Mouse (Mus musculus) neutrophil, adult 5-6 weeks (primary cell): ENCODE results near the gene Ssx2ip. TPM values are rescaled to one million over a fixed set of nuclear protein-coding genes. Genes with fewer than 3 reads are reported as not detected.

Experiments used
- ATAC-seq: fragments of 151-379, 151-347 bp; 2 replicates; pipeline ENCODE4 v1.8.0; 2017; ENCODE audit warnings: mild to moderate bottlenecking, moderate TSS enrichment; ENCODE audit not compliant: insufficient number of reproducible peaks, poor library complexity, low FRiP score, severe bottlenecking; ENCODE audit errors: extremely low read depth
- total RNA-seq: library from RNA; stranded (forward); fragments of 200-1000 nt; gene quantifications from 2 replicates; pipeline ENCODE4 v1.2.3, GENCODE M21; 2017

Gene Ssx2ip
- total RNA-seq, 1 experiment from 2014 or later: 4.3 TPM

GRCm38 (mm10) chr3:146469226-146469625 is 64.8 kb downstream of the Ssx2ip start:
- no peak for ATAC-seq

GRCm38 (mm10) chr3:146472657-146473056 is 68.2 kb downstream of the Ssx2ip start:
- ATAC-seq: no peak

- ATAC-seq: no peak
Observed at GRCm38 (mm10) chr3:146473741-146474140, 69.3 kb downstream of the Ssx2ip start.

- ATAC-seq: no peak
Observed at GRCm38 (mm10) chr3:146474428-146474827, 70.0 kb downstream of the Ssx2ip start.

GRCm38 (mm10) chr3:146482044-146482443 is 77.6 kb downstream of the Ssx2ip start:
- ATAC-seq: no peak

GRCm38 (mm10) chr3:146486464-146486863 is 82.0 kb downstream of the Ssx2ip start:
- no peak for ATAC-seq

Other genes starting within 250 kb of the Ssx2ip start
- not detected in 2 replicates for gene Lpar3, start 183.7 kb upstream of the Ssx2ip start, total RNA-seq
- gene Ctbs, start 45.2 kb downstream of the Ssx2ip start, total RNA-seq: 24.1 and 30.8 TPM in 2 replicates
- gene Spata1, start 95.1 kb downstream of the Ssx2ip start, total RNA-seq: 34.6 and 35.1 TPM in 2 replicates
- 145 and 164 TPM in 2 replicates for gene Gng5, start 95.2 kb downstream of the Ssx2ip start, total RNA-seq
- gene Rpf1, start 116.8 kb downstream of the Ssx2ip start, total RNA-seq: 73.9 and 83.4 TPM in 2 replicates
- not detected in 2 replicates for gene Uox, start 165.8 kb downstream of the Ssx2ip start, total RNA-seq
- gene Dnase2b, start 211.0 kb downstream of the Ssx2ip start, total RNA-seq: not detected in 2 replicates
- gene 4930503B20Rik, start 246.7 kb downstream of the Ssx2ip start, total RNA-seq: 0.74 and 0.93 TPM in 2 replicates